Mouse (Mus musculus) stomach, embryonic 14.5 days (tissue): ENCODE measurements around the gene Cntn5. TPM values are rescaled to one million over a fixed set of nuclear protein-coding genes. Genes with fewer than 3 reads are reported as not detected.

ENCODE experiments used
- ATAC-seq: fragments of 200-750 bp; cut with Nextera tagmentation; 2 replicates; pipeline ENCODE4 v1.8.0; 2017; ENCODE audit warnings: low read depth, moderate TSS enrichment; ENCODE audit not compliant: insufficient number of reproducible peaks, insufficient read depth, low FRiP score
- H3K27ac ChIP-seq: fragments of 300-500 bp; sonication (generic); 2 replicates; pipeline ENCODE4 v1.5.1; 2014; ENCODE audit warnings: mild to moderate bottlenecking, low read length, moderate library complexity, mixed read lengths
- H3K27me3 ChIP-seq: fragments of 300-500 bp; sonication (generic); 2 replicates; pipeline ENCODE4 v1.6.1; 2014; ENCODE audit warnings: low read length, control low read depth, mixed read lengths; ENCODE audit not compliant: control insufficient read depth, insufficient read depth
- H3K36me3 ChIP-seq: fragments of 300-500 bp; sonication (generic); 2 replicates; pipeline ENCODE4 v1.6.1; 2014; ENCODE audit warnings: mild to moderate bottlenecking, control low read depth, low read length, moderate library complexity, mixed read lengths; ENCODE audit not compliant: control insufficient read depth, insufficient read depth
- H3K4me1 ChIP-seq: fragments of 300-500 bp; sonication (generic); 2 replicates; pipeline ENCODE4 v1.6.1; 2014; ENCODE audit warnings: low read length, control low read depth, mixed read lengths; ENCODE audit not compliant: control insufficient read depth, insufficient read depth
- H3K4me2 ChIP-seq: fragments of 300-500 bp; sonication (generic); replicated peaks from 2 replicates; pipeline ENCODE4 v1.6.1; 2014; ENCODE audit warnings: low read depth, low read length, control low read depth
- H3K4me3 ChIP-seq: fragments of 300-500 bp; sonication (generic); 2 replicates; pipeline ENCODE4 v1.5.1; 2014; ENCODE audit warnings: low read depth, low read length, control low read depth
- H3K9ac ChIP-seq: fragments of 300-500 bp; sonication (generic); replicated peaks from 2 replicates; pipeline ENCODE4 v1.6.1; 2014; ENCODE audit warnings: low read depth, mild to moderate bottlenecking, control low read depth, low read length, moderate library complexity, mixed read lengths
- H3K9me3 ChIP-seq: fragments of 300-500 bp; sonication (generic); 2 replicates; pipeline ENCODE4 v1.6.1; 2016; ENCODE audit warnings: low read depth, low read length, control low read depth; ENCODE audit not compliant: control insufficient read depth
- WGBS: fragments of 180-500 bp; shearing (Covaris S2); extraction: QIAGEN DNeasy Blood & Tissue Kit; methylation state at CpG from one replicate; pipeline ENCODE4 v1.1.7; 2014; 5-methylcytosine and 5-hydroxymethylcytosine counted together
- polyA plus RNA-seq: library from polyadenylated mRNA; unstranded; fragments of >200 nt; fragmentation: Nextera tagmentation; extraction: Ambion mirVana; gene quantifications from 2 replicates; pipeline ENCODE4 v1.2.1, GENCODE M21; 2014

The Cntn5 gene
- polyA plus RNA-seq, 1 experiment from 2014 or later: 0.20 TPM

- no peak overlapping the region for H3K9ac ChIP-seq
- H3K27me3 ChIP-seq: no peaks in the 10 kb centered on the region
- no peaks in the 10 kb centered on the region for H3K36me3 ChIP-seq
- no peaks in the 10 kb centered on the region for H3K9me3 ChIP-seq
- no peaks in the 10 kb centered on the region for H3K4me1 ChIP-seq
- no peak overlapping the region for H3K4me2 ChIP-seq
- no peak overlapping the region for H3K27ac ChIP-seq
- no peak overlapping the region for H3K4me3 ChIP-seq
- no peak for ATAC-seq
- 66% methylated on average over 3 of the region's 3 CpGs for WGBS
Measured at GRCm38 (mm10) chr9:10668676-10669075, 235.9 kb downstream of the Cntn5 start.

GRCm38 (mm10) chr9:10667438-10667837 lies 237.1 kb downstream of the Cntn5 start:
- H3K9me3 ChIP-seq: no peaks in the 10 kb centered on the region
- no peak overlapping the region for H3K4me3 ChIP-seq
- no peak overlapping the region for H3K27ac ChIP-seq
- H3K9ac ChIP-seq: no peak overlapping the region
- H3K36me3 ChIP-seq: no peaks in the 10 kb centered on the region
- no peak overlapping the region for H3K4me2 ChIP-seq
- H3K4me1 ChIP-seq: no peaks in the 10 kb centered on the region
- ATAC-seq: no peak
- WGBS: 48% methylated on average over 4 of the region's 4 CpGs
- no peaks in the 10 kb centered on the region for H3K27me3 ChIP-seq

- Histone ChIP-seq H3K27me3 (no peaks in the 10 kb centered on the region), H3K36me3 (no peaks in the 10 kb centered on the region), H3K9me3 (no peaks in the 10 kb centered on the region), H3K4me2 (no peak overlapping the region), H3K27ac (no peak overlapping the region), H3K4me3 (no peak overlapping the region), H3K4me1 (no peaks in the 10 kb centered on the region), H3K9ac (no peak overlapping the region)
- ATAC-seq: no peak
Measured at GRCm38 (mm10) chr9:10665756-10666155, 238.8 kb downstream of the Cntn5 start.

GRCm38 (mm10) chr9:10663101-10663500 lies 241.5 kb downstream of the Cntn5 start:
- Histone ChIP-seq H3K4me1 (no peaks in the 10 kb centered on the region), H3K4me2 (no peak overlapping the region), H3K27me3 (no peaks in the 10 kb centered on the region), H3K27ac (no peak overlapping the region), H3K4me3 (no peak overlapping the region), H3K9ac (no peak overlapping the region), H3K36me3 (no peaks in the 10 kb centered on the region), H3K9me3 (no peaks in the 10 kb centered on the region)
- WGBS: 58% methylated on average over 2 of the region's 2 CpGs
- no peak for ATAC-seq

- no peak overlapping the region for H3K27ac ChIP-seq
- H3K9ac ChIP-seq: no peak overlapping the region
- H3K4me2 ChIP-seq: no peak overlapping the region
- WGBS: 76% methylated on average over 1 of the region's 1 CpGs
- no peaks in the 10 kb centered on the region for H3K4me1 ChIP-seq
- no peak for ATAC-seq
- H3K9me3 ChIP-seq: no peaks in the 10 kb centered on the region
- H3K36me3 ChIP-seq: no peaks in the 10 kb centered on the region
- no peaks in the 10 kb centered on the region for H3K27me3 ChIP-seq
- H3K4me3 ChIP-seq: no peak overlapping the region
Measured at GRCm38 (mm10) chr9:10659478-10659877, 245.1 kb downstream of the Cntn5 start.

GRCm38 (mm10) chr9:10658086-10658485 lies 246.5 kb downstream of the Cntn5 start:
- Histone ChIP-seq H3K4me3 (no peak overlapping the region), H3K27me3 (no peaks in the 10 kb centered on the region), H3K9ac (no peak overlapping the region), H3K4me1 (no peaks in the 10 kb centered on the region), H3K9me3 (no peaks in the 10 kb centered on the region), H3K27ac (no peak overlapping the region), H3K36me3 (no peaks in the 10 kb centered on the region), H3K4me2 (no peak overlapping the region)
- WGBS: 90% methylated on average over 1 of the region's 1 CpGs
- no peak for ATAC-seq

- WGBS: 68% methylated on average over 4 of the region's 4 CpGs
- no peaks in the 10 kb centered on the region for H3K36me3 ChIP-seq
- H3K4me3 ChIP-seq: no peak overlapping the region
- H3K9ac ChIP-seq: no peak overlapping the region
- no peak for ATAC-seq
- no peak overlapping the region for H3K4me2 ChIP-seq
- no peaks in the 10 kb centered on the region for H3K9me3 ChIP-seq
- H3K27me3 ChIP-seq: no peaks in the 10 kb centered on the region
- no peaks in the 10 kb centered on the region for H3K4me1 ChIP-seq
- no peak overlapping the region for H3K27ac ChIP-seq
Measured at GRCm38 (mm10) chr9:10657144-10657748, 247.3 kb downstream of the Cntn5 start.

- H3K9me3 ChIP-seq: no peaks in the 10 kb centered on the region
- no peak overlapping the region for H3K4me3 ChIP-seq
- ATAC-seq: no peak
- H3K4me1 ChIP-seq: no peaks in the 10 kb centered on the region
- 84% methylated on average over 1 of the region's 1 CpGs for WGBS
- H3K27ac ChIP-seq: no peak overlapping the region
- H3K36me3 ChIP-seq: no peaks in the 10 kb centered on the region
- no peaks in the 10 kb centered on the region for H3K27me3 ChIP-seq
- H3K9ac ChIP-seq: no peak overlapping the region
- H3K4me2 ChIP-seq: no peak overlapping the region
Measured at GRCm38 (mm10) chr9:10650632-10651031, 253.9 kb downstream of the Cntn5 start.

GRCm38 (mm10) chr9:10645951-10646350 lies 258.6 kb downstream of the Cntn5 start:
- Histone ChIP-seq H3K27ac (no peak overlapping the region), H3K27me3 (no peaks in the 10 kb centered on the region), H3K4me3 (no peak overlapping the region), H3K4me1 (no peaks in the 10 kb centered on the region), H3K4me2 (no peak overlapping the region), H3K36me3 (no peaks in the 10 kb centered on the region), H3K9ac (no peak overlapping the region), H3K9me3 (no peaks in the 10 kb centered on the region)
- no peak for ATAC-seq
- 80% methylated on average over 5 of the region's 5 CpGs for WGBS
